9 mouse cellular contexts compared by ENCODE assay signal in genomic region chr6:146429694-146430380, GRCm38 (mm10).
DNase-seq lines count a peak whose midpoint lies in the region; ATAC-seq lines count a peak whose summit lies in the region.
"Had no signal": no experiment of that assay in that cellular context is flagged by ENCODE, and none has a peak within 500 bp of the region (broad histone marks: within the 10 kb centered on the region; RNA-seq: fewer than 3 reads in every experiment).

No protein-coding gene starts in this region.

- DNase-seq in cerebellum, adult 18-20 months = peak; percentile 22 to 39
- DNase-seq in 3134 (ENCODE audit: extremely low read depth, insufficient read length, low spot score) = peak; percentile 56
- DNase-seq in adrenal gland, postnatal 14 days = peak; percentile 70
- peak; percentile 65 for DNase-seq in lung, postnatal 36 days
- DNase-seq in spleen, postnatal 36 days (ENCODE audit: low spot score in 2 of 2) = peak; percentile 27 to 36

- no peaks in the 10 kb centered on the region for H3K4me1 ChIP-seq in kidney, embryonic 16.5 days (ENCODE audit: insufficient read depth, low read length)

- 41% methylated on average over 9 of the region's 9 CpGs for WGBS in kidney, embryonic 16.5 days

- H3K27me3 ChIP-seq in kidney, embryonic 16.5 days (ENCODE audit: insufficient read depth, low read length) = no peaks in the 10 kb centered on the region

- H3K27ac ChIP-seq in kidney, embryonic 16.5 days (ENCODE audit: low read length) = no peak overlapping the region
- H3K27ac ChIP-seq: macrophage had no signal

- H3K36me3 ChIP-seq in kidney, embryonic 16.5 days (ENCODE audit: insufficient read depth, low read length) = no peaks in the 10 kb centered on the region

- no peak overlapping the region for H3K9ac ChIP-seq in kidney, embryonic 16.5 days (replicated peaks; ENCODE audit: low read length)

- ATAC-seq in cerebellum, adult (ENCODE audit: insufficient number of reproducible peaks, low FRiP score, low TSS enrichment) = no peak
- ATAC-seq in erythroid progenitor cell, adult 5-6 weeks (replicated peaks; ENCODE audit: low FRiP score, poor library complexity, severe bottlenecking) = peak; percentile 82
- ATAC-seq in kidney, embryonic 16.5 days (ENCODE audit: low FRiP score, low TSS enrichment) = peak; percentile 90

- H3K4me3 ChIP-seq in kidney, embryonic 16.5 days (ENCODE audit: low read length) = no peak overlapping the region

- no peaks in the 10 kb centered on the region for H3K9me3 ChIP-seq in kidney, embryonic 16.5 days (ENCODE audit: low read length)

- H3K4me2 ChIP-seq in kidney, embryonic 16.5 days (replicated peaks; ENCODE audit: low read depth, low read length) = no peak overlapping the region
